Mouse (Mus musculus) heart, adult 2 months (tissue): ENCODE data around the gene Hist1h3d. TPM values are rescaled to one million over a fixed set of nuclear protein-coding genes. Genes with fewer than 3 reads are reported as not detected.
"Not testable (repeated sequence)": the region's sequence is repeated elsewhere in the genome, so short reads cannot be mapped to it uniquely, and the experiment has no call there.

ENCODE experiments used
- DNase-seq, 2 experiments: peaks; one replicate each; pipeline ENCODE4 v3.0.0; 2021
- H3K27ac ChIP-seq: fragments of 200-600 bp; 2 replicates; pipeline ENCODE4 v1.8.1; 2022
- H3K27me3 ChIP-seq: fragments of 200-500 bp; 2 replicates; pipeline ENCODE4 v1.6.1; 2012; ENCODE audit warnings: mild to moderate bottlenecking, low read length, inconsistent platforms, mixed read lengths; ENCODE audit not compliant: control insufficient read depth, insufficient read depth
- H3K36me3 ChIP-seq: fragments of 200-500 bp; 2 replicates; pipeline ENCODE4 v1.6.1; 2012; ENCODE audit warnings: low read length, inconsistent platforms; ENCODE audit not compliant: control insufficient read depth, insufficient read depth
- H3K4me1 ChIP-seq: fragments of 200-500 bp; 2 replicates; pipeline ENCODE4 v1.6.1; 2011; ENCODE audit warnings: low read length; ENCODE audit not compliant: control insufficient read depth, insufficient read depth
- H3K4me3 ChIP-seq: fragments of 200-600 bp; 2 replicates; pipeline ENCODE4 v1.8.1; 2022
- H3K79me2 ChIP-seq: fragments of 200-500 bp; replicated peaks from 2 replicates; pipeline ENCODE4 v1.6.1; 2012; ENCODE audit warnings: mild to moderate bottlenecking, inconsistent platforms, low read length, moderate library complexity, mixed read lengths; ENCODE audit not compliant: control insufficient read depth, insufficient read depth
- H3K9ac ChIP-seq: fragments of 200-500 bp; 2 replicates; pipeline ENCODE4 v1.6.1; 2012; ENCODE audit warnings: low read depth, mild to moderate bottlenecking, control low read depth, inconsistent platforms, low read length, mixed read lengths
- CTCF ChIP-seq: fragments of 200-600 bp; IDR thresholded peaks from 2 replicates; pipeline ENCODE4 v1.8.1; 2022; ENCODE audit warnings: antibody characterized with exemption, mild to moderate bottlenecking, moderate library complexity
- EP300 ChIP-seq: fragments of 200-500 bp; IDR thresholded peaks from 2 replicates; pipeline ENCODE4 v1.6.1; 2011; ENCODE audit warnings: low read depth, low read length, control low read depth; ENCODE audit not compliant: insufficient read depth
- POLR2A ChIP-seq: fragments of 200-500 bp; IDR thresholded peaks from 2 replicates; pipeline ENCODE4 v1.6.1; 2011; ENCODE audit warnings: mild to moderate bottlenecking, low read depth, low read length, control low read depth; ENCODE audit not compliant: insufficient read depth
- WGBS: fragments of 180-500 bp; shearing (Covaris S2); methylation state at CpG from one replicate; pipeline ENCODE4 v1.1.7; 2018; 5-methylcytosine and 5-hydroxymethylcytosine counted together
- intact Hi-C: fragments of 180-260 bp; cut with DNase I; formaldehyde crosslinking; loops from one replicate; pipeline ENCODE4 v1.15.1; 2025
- polyA plus RNA-seq: library from polyadenylated mRNA; depleted of rRNA; stranded (reverse); fragments of >200 nt; gene quantifications from 2 replicates; pipeline ENCODE4 v1.2.3, GENCODE M21; 2012
- total RNA-seq, 2 experiments: library from RNA; stranded (reverse); gene quantifications; 2 replicates each; pipeline ENCODE4 v1.2.3; 2021

Hist1h3d gene
- total and polyA plus RNA-seq, 3 experiments = 1.1 to 2.3 (median 1.5) TPM

GRCm38 (mm10) chr13:23541497-23541896 is 34.1 kb upstream of the Hist1h3d start:
- 89% methylated on average over 3 of the region's 3 CpGs for WGBS
- intact Hi-C loops = no loop called here
- no peak overlapping the region for H3K27ac ChIP-seq
- TF ChIP-seq CTCF (no peak), POLR2A (no peak), EP300 (no peak)
- no peak for DNase-seq
- no peaks in the 10 kb centered on the region for H3K79me2 ChIP-seq
- H3K4me3 ChIP-seq = no peak overlapping the region
- no peak overlapping the region for H3K9ac ChIP-seq
- no peaks in the 10 kb centered on the region; the same call in 1 of the 2 replicates for H3K4me1 ChIP-seq
- H3K27me3 ChIP-seq = no peaks in the 10 kb centered on the region
- no peaks in the 10 kb centered on the region for H3K36me3 ChIP-seq

- H3K4me3 ChIP-seq = peak overlapping the region; percentile 81
- H3K79me2 ChIP-seq, H3K27me3 ChIP-seq, H3K27ac ChIP-seq, H3K36me3 ChIP-seq, intact Hi-C loops, H3K4me1 ChIP-seq, DNase-seq: not testable (repeated sequence)
- peak overlapping the region; percentile 54 for H3K9ac ChIP-seq
- WGBS = 16% methylated on average over 3 of the region's 3 CpGs
Measured at GRCm38 (mm10) chr13:23542225-23542980, 33.2 kb upstream of the Hist1h3d start.

DNA sequence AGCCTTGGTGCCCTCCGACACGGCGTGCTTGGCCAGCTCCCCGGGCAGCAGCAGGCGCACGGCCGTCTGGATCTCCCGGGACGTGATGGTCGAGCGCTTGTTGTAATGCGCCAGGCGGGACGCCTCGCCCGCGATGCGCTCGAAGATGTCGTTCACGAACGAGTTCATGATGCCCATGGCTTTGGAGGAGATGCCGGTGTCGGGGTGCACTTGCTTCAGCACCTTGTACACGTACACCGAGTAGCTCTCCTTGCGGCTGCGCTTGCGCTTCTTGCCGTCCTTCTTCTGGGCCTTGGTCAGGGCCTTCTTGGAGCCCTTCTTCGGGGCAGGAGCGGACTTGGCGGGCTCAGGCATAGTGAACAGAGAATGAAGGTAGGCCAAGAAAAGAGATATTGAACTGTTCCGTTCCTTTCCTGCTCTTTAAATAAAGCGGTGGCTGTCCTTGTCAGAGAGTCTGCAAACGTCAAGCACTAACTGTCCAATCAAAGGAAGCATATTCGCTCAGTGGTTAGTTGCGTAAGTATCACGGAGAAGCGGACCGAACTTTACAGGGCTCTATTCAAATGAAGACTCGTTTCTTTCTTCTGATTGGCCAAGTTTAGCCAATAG is 32.5 kb upstream of the Hist1h3d start, which contains the start of gene Hist1h2bh:
TSS of gene Hist1h2bh (minus strand) at position 394 of the 609 bp plus-strand sequence.
- H3K36me3 ChIP-seq = not testable (repeated sequence)
- under 1% methylated on average over 42 of the region's 42 CpGs for WGBS

GRCm38 (mm10) chr13:23543965-23544786 is 31.4 kb upstream of the Hist1h3d start, which contains the start of gene Hist1h3f:
Gene Hist1h3f, plus strand, starts transcription at chr13:23544052.
- intact Hi-C loops = loop anchor here (2.0 kb wide), 1 partner anchor 13 kb away; the partner anchor contains the start of gene Hist1h4h
- TF ChIP-seq POLR2A (peak; percentile 95), CTCF (no peak)
- WGBS = under 1% methylated on average over 30 of the region's 45 CpGs
- Histone ChIP-seq H3K79me2 (no peaks in the 10 kb centered on the region), H3K36me3 (no peaks in the 10 kb centered on the region), H3K4me3 (peak within 1 kb of the TSS; percentile 81), H3K4me1 (no peaks in the 10 kb centered on the region; the same call in 1 of the 2 replicates), H3K27me3 (no peaks in the 10 kb centered on the region), H3K9ac (peak within 1 kb of the TSS; percentile 95), H3K27ac (peak within 1 kb of the TSS; percentile 84)
- peak; percentile 78 to 80 for DNase-seq

More for the DNA sequence above, 32.5 kb upstream of the Hist1h3d start, which contains the start of gene Hist1h2bh:
- H3K79me2 ChIP-seq, H3K27me3 ChIP-seq, H3K4me1 ChIP-seq, intact Hi-C loops: not testable (repeated sequence)
- DNase-seq = peak; percentile 69 to 79
- peak; percentile 65 for TF ChIP-seq POLR2A
- peak within 1 kb of the TSS; percentile 81 for H3K4me3 ChIP-seq
- peak within 1 kb of the TSS; percentile 84 for H3K27ac ChIP-seq
- H3K9ac ChIP-seq = peak within 1 kb of the TSS; percentile 54

- Histone ChIP-seq H3K9ac (peak overlapping the region; percentile 60), H3K4me3 (peak overlapping the region; percentile 81)
- not testable (repeated sequence) for H3K27me3 ChIP-seq, H3K36me3 ChIP-seq, H3K4me1 ChIP-seq, H3K79me2 ChIP-seq, DNase-seq, H3K27ac ChIP-seq
- intact Hi-C loops = loop anchor here (2.0 kb wide), 1 partner anchor 14 kb away; the partner anchor contains the start of gene Hist1h4h
- WGBS = 0% methylated on average over 13 of the region's 14 CpGs
Measured at GRCm38 (mm10) chr13:23544787-23545120, 30.8 kb upstream of the Hist1h3d start.

GRCm38 (mm10) chr13:23546694-23547093 is 28.9 kb upstream of the Hist1h3d start:
- Histone ChIP-seq H3K4me3 (no peak overlapping the region), H3K9ac (no peak overlapping the region), H3K79me2 (no peaks in the 10 kb centered on the region), H3K27ac (no peak overlapping the region), H3K36me3 (no peaks in the 10 kb centered on the region), H3K27me3 (no peaks in the 10 kb centered on the region), H3K4me1 (no peaks in the 10 kb centered on the region; the same call in 1 of the 2 replicates)
- intact Hi-C loops = no loop called here
- no peak for DNase-seq
- TF ChIP-seq POLR2A (no peak), CTCF (no peak), EP300 (no peak)
- WGBS = 81% methylated on average over 5 of the region's 5 CpGs
